Mouse (Mus musculus): ENCODE measurements around the gene Gm21976. TPM values are rescaled to one million over a fixed set of nuclear protein-coding genes. Genes with fewer than 3 reads are reported as not detected.

The Gm21976 gene
- total and polyA plus RNA-seq, 3 experiments = not detected

DNA sequence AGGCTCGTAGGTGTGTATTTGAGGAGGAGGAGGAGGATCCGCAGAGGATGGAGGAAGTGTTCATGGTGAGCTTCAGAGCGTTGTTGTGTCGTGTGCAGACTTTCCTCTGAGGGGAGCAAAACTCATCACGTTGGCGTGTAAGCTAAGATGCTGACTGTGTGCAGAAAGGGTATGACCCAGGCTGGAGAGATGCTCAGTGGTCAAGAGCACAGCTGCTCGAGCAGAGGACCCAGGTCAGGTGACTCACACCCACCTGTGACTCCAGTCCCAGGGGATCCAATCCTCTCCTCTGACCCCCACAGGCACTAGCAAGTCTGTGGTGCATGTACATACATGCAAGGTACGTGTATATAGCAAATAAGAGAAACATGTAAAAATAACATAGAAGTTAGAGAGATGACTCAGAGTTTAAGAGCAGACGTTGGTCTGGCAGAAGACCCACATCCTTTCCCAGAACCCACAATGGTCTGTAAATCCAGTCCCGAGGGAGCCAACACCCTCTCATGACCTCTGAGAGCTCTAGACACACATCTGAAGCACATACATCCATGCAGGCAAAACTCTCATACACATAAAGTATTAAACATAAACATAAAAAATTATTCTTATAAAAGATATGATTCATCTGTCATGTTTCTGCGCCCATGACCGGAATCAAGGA, 1.4 kb downstream of the Gm21976 start:
- peaks cover 6% of the 10 kb centered on the region for H3K36me3 ChIP-seq (replicated peaks)
- peaks cover 14% of the 10 kb centered on the region for H3K27me3 ChIP-seq (ENCODE audit: insufficient read depth, low read length)
- DNase-seq (ENCODE audit: low spot score) = no peak
- H3K9me3 ChIP-seq (replicated peaks) = no peaks in the 10 kb centered on the region
- no peak overlapping the region for H3K4me3 ChIP-seq (ENCODE audit: low read depth, low read length)
- no peak for ATAC-seq (ENCODE audit: extremely low read depth, insufficient number of reproducible peaks, low FRiP score, poor library complexity, severe bottlenecking)
- peaks cover 10% of the 10 kb centered on the region for H3K4me1 ChIP-seq (ENCODE audit: insufficient read depth, low read depth, low read length)
- TF ChIP-seq TAL1 (conservative IDR thresholded peaks at IDR 0.05; ENCODE audit: low read depth, low read length) (no peak), GATA2 (IDR thresholded peaks at IDR 0.05; ENCODE audit: borderline replicate concordance, low read depth, low read length) (no peak)

DNA sequence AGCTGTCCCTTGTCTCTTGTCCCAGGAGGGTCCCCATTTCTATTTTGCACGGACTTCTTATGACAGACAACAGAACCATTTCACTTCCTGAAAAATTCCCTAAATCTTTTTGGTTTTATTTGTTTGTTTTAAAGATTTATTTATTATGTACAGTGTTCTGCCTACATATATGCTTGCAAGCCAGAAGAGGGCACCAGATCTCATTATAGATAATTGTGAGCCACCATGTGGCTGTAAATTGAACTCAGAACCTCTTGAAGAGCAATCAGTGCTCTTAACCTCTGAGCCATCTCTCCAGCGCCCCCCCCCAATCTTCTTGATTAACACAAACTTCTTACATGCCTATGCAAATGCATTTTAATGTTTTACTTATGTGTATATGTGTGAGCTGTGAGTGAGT, 11.0 kb downstream of the Gm21976 start:
- H3K4me1 ChIP-seq (ENCODE audit: insufficient read depth, low read depth, low read length) = 0 out of 2 replicates have a peak, but pooled peaks cover 2% of the 10 kb centered on the region
- TF ChIP-seq TAL1 (conservative IDR thresholded peaks at IDR 0.05; ENCODE audit: low read depth, low read length) = no peak
- no peak for TF ChIP-seq GATA1 (IDR thresholded peaks at IDR 0.05; ENCODE audit: borderline replicate concordance, low read length)
- TF ChIP-seq POLR2AphosphoS5 (IDR thresholded peaks at IDR 0.05; ENCODE audit: insufficient replicate concordance, low read depth, low read length) = no peak
- TF ChIP-seq CTCF (IDR thresholded peaks at IDR 0.05; ENCODE audit: low read depth, low read length) = no peak
- TF ChIP-seq GATA2 (IDR thresholded peaks at IDR 0.05; ENCODE audit: borderline replicate concordance, low read depth, low read length) = no peak
- no peaks in the 10 kb centered on the region for H3K36me3 ChIP-seq (replicated peaks)
- H3K9me3 ChIP-seq (replicated peaks) = peaks cover 5% of the 10 kb centered on the region
- H3K4me3 ChIP-seq (ENCODE audit: low read depth, low read length) = no peak overlapping the region
- peaks cover 34% of the 10 kb centered on the region for H3K27me3 ChIP-seq (ENCODE audit: insufficient read depth, low read length)
- DNase-seq (ENCODE audit: low spot score) (no peak), ATAC-seq (ENCODE audit: extremely low read depth, insufficient number of reproducible peaks, low FRiP score, poor library complexity, severe bottlenecking) (no peak)

DNA sequence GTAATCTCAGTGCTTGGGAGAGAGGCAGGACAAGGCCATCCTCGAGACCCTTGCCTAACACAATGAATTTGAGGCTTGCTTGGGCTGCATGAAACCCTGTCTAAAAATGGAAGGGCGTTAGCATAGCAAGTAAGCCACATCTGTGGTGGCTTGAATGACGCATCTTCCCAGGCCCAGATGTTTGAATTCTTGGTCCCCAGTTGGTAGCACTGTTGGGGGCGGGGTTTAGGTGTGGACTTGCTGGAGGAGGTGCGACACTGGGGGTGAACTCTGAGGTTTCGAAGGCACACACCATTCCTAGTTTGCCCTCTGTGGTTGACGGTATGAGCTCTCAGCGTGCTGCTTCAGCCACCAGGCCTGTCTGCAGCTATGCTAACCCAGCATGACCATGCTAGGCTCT, 12.0 kb downstream of the Gm21976 start:
- peaks cover 28% of the 10 kb centered on the region for H3K27me3 ChIP-seq (ENCODE audit: insufficient read depth, low read length)
- no peaks in the 10 kb centered on the region for H3K36me3 ChIP-seq (replicated peaks)
- ATAC-seq (ENCODE audit: extremely low read depth, insufficient number of reproducible peaks, low FRiP score, poor library complexity, severe bottlenecking) (no peak), DNase-seq (ENCODE audit: low spot score) (no peak)
- no peak overlapping the region for H3K4me3 ChIP-seq (ENCODE audit: low read depth, low read length)
- H3K9me3 ChIP-seq (replicated peaks) = peaks cover 5% of the 10 kb centered on the region
- no peak for TF ChIP-seq GATA2 (IDR thresholded peaks at IDR 0.05; ENCODE audit: borderline replicate concordance, low read depth, low read length)
- TF ChIP-seq GATA1 (IDR thresholded peaks at IDR 0.05; ENCODE audit: borderline replicate concordance, low read length) = no peak
- no peak for TF ChIP-seq POLR2AphosphoS5 (IDR thresholded peaks at IDR 0.05; ENCODE audit: insufficient replicate concordance, low read depth, low read length)
- no peak for TF ChIP-seq TAL1 (conservative IDR thresholded peaks at IDR 0.05; ENCODE audit: low read depth, low read length)
- TF ChIP-seq CTCF (IDR thresholded peaks at IDR 0.05; ENCODE audit: low read depth, low read length) = no peak
- H3K4me1 ChIP-seq (ENCODE audit: insufficient read depth, low read depth, low read length) = peaks cover 2% of the 10 kb centered on the region; the same call in 1 of the 2 replicates

DNA sequence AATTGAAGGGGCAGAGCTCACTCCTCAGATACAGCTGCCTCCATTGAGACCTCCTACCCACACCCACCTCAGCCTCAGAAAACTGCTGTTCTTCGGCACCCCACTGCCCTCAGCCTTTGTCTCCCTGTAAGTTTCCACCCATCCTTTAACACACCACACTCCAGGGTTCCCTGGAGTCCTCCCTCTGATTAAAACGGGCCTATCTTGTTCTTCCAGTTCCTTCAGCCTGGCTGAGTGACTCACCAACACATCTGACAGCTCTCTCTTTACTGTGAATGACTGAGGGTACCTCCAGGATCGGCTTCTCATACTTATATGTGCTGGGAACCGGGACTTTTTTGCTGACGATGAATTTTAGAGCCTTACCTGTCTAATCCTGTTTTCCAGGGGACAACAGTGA, 16.4 kb downstream of the Gm21976 start:
- Histone ChIP-seq H3K9me3 (replicated peaks) (peaks cover 5% of the 10 kb centered on the region), H3K4me1 (ENCODE audit: insufficient read depth, low read depth, low read length) (peaks cover 8% of the 10 kb centered on the region; the same call in 1 of the 2 replicates), H3K4me3 (ENCODE audit: low read depth, low read length) (no peak overlapping the region), H3K36me3 (replicated peaks) (no peaks in the 10 kb centered on the region), H3K27me3 (ENCODE audit: insufficient read depth, low read length) (peaks cover 13% of the 10 kb centered on the region)
- DNase-seq (ENCODE audit: low spot score) (no peak), ATAC-seq (ENCODE audit: extremely low read depth, insufficient number of reproducible peaks, low FRiP score, poor library complexity, severe bottlenecking) (no peak)
- no peak for TF ChIP-seq TAL1 (conservative IDR thresholded peaks at IDR 0.05; ENCODE audit: low read depth, low read length)
- no peak for TF ChIP-seq CTCF (IDR thresholded peaks at IDR 0.05; ENCODE audit: low read depth, low read length)
- TF ChIP-seq POLR2AphosphoS5 (IDR thresholded peaks at IDR 0.05; ENCODE audit: insufficient replicate concordance, low read depth, low read length) = no peak
- no peak for TF ChIP-seq GATA1 (IDR thresholded peaks at IDR 0.05; ENCODE audit: borderline replicate concordance, low read length)
- no peak for TF ChIP-seq GATA2 (IDR thresholded peaks at IDR 0.05; ENCODE audit: borderline replicate concordance, low read depth, low read length)

DNA sequence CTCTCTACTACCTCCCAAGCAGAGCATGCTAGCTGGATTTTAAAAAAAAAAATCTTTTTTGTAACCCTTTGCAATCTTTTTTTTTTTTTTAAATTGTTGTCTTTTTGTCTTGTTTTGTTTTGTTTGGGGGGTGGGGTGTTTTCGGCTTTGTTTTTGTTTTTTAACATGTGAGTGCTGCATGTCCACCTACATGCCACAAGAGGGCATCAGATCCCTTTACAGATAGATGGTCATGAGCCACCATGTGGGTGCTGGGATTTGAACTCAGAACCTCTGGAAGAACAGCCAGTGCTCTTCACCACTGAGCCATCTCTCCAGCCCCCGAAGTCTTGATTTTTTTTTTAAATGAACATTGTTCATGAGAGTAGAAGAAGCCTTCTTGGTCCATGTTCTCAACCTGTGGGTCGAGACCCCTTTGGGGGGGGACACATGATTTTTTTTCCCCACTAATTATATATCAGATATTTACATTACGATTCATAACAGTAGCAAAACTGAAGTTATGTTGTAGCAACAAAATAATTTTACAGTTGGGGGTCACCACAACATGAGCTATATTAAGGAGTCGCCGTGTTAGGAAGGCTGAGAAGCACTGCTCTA, 18.3 kb downstream of the Gm21976 start:
- 0 out of 2 replicates have a peak, but pooled peaks cover 4% of the 10 kb centered on the region for H3K27me3 ChIP-seq (ENCODE audit: insufficient read depth, low read length)
- TF ChIP-seq CTCF (IDR thresholded peaks at IDR 0.05; ENCODE audit: low read depth, low read length) = 0 out of 2 replicates have a peak, but pooled peaks have one; percentile 8
- no peak for TF ChIP-seq GATA2 (IDR thresholded peaks at IDR 0.05; ENCODE audit: borderline replicate concordance, low read depth, low read length)
- no peak for TF ChIP-seq GATA1 (IDR thresholded peaks at IDR 0.05; ENCODE audit: borderline replicate concordance, low read length)

DNA sequence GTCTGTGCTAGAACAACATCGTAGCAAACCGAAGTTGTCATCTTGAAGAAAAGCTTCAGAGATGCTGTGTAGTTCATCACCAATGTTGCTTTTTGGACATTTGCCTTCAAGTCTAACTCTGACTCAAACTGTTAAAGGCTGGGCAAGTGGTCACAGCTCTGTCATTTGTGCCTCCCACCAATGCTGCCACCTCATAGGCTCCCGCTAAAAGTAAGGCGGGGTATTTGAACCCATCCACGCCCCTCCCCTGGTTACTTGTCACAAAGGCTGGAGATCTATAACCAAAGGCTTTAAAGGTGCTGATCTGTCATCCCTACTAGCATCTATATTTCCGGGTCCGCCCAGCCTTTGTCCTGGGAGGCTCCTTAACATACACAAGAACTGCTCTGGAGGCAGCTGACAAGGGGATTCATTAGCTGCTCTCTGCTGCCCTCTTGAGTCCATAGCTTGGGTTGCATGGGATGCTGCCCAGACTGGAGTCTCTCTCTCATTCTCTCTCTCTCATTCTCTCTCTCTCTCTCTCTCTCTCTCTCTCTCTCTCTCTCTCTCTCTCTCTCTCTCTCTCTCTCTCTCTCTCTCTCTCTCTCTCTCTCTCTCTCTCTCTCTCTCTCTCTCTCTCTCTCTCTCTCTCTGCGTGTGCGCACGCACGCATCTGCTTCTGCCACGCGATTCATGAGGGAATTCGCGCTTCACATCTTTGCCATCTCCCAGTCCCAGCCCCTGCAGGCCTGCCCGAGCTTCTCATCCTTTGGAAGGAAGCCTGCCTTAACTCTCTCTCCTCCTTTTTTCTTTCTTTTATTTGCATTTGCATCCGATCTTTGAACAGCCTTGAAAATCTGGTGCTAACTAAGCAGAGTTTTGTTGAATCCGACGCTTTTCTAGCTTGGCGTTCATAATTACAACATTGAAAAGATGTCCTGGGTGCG, 19.4 kb downstream of the Gm21976 start:
- H3K36me3 ChIP-seq (replicated peaks) = no peaks in the 10 kb centered on the region
- H3K4me1 ChIP-seq (ENCODE audit: insufficient read depth, low read depth, low read length) = peaks cover 6% of the 10 kb centered on the region; the same call in 1 of the 2 replicates
- DNase-seq (ENCODE audit: low spot score) (peak; percentile 58), ATAC-seq (ENCODE audit: extremely low read depth, insufficient number of reproducible peaks, low FRiP score, poor library complexity, severe bottlenecking) (peak; percentile 70)
- TF ChIP-seq GATA2 (IDR thresholded peaks at IDR 0.05; ENCODE audit: borderline replicate concordance, low read depth, low read length) = no peak
- TF ChIP-seq CTCF (IDR thresholded peaks at IDR 0.05; ENCODE audit: low read depth, low read length) = peak; percentile 65
- H3K4me3 ChIP-seq (ENCODE audit: low read depth, low read length) = no peak overlapping the region
- peaks cover 5% of the 10 kb centered on the region for H3K9me3 ChIP-seq (replicated peaks)
- peaks cover 6% of the 10 kb centered on the region; the same call in 1 of the 2 replicates for H3K27me3 ChIP-seq (ENCODE audit: insufficient read depth, low read length)

More for the DNA sequence above, 18.3 kb downstream of the Gm21976 start:
- H3K36me3 ChIP-seq (replicated peaks) = no peaks in the 10 kb centered on the region
- H3K4me1 ChIP-seq (ENCODE audit: insufficient read depth, low read depth, low read length) = peaks cover 8% of the 10 kb centered on the region; the same call in 1 of the 2 replicates
- no peak for ATAC-seq (ENCODE audit: extremely low read depth, insufficient number of reproducible peaks, low FRiP score, poor library complexity, severe bottlenecking)
- peaks cover 5% of the 10 kb centered on the region for H3K9me3 ChIP-seq (replicated peaks)
- H3K4me3 ChIP-seq (ENCODE audit: low read depth, low read length) = no peak overlapping the region
- no peak for DNase-seq (ENCODE audit: low spot score)
